Mouse (Mus musculus) c-Kit-positive CD71-negative TER-119-negative erythroid progenitor cells, embryonic 14.5 days (primary cell): Measurements from ENCODE around the gene Vps51.
"Not testable (repeated sequence)": the region's sequence is repeated elsewhere in the genome, so short reads cannot be mapped to it uniquely, and the experiment has no call there.

ENCODE experiments used
- DNase-seq: peaks from one replicate; pipeline ENCODE4 v3.0.0-alpha.2; 2013; ENCODE audit warnings: low read depth

The Vps51 gene

GRCm38 (mm10) chr19:6047154-6047898 is 29.7 kb downstream of the Vps51 start:
- DNase-seq: no peak

- peak; percentile 87 for DNase-seq
Observed at GRCm38 (mm10) chr19:6046294-6047153, 30.5 kb downstream of the Vps51 start, which contains the start of gene Syvn1. TSS of gene Syvn1 (plus strand) at chr19:6046576.

- DNase-seq: no peak
Observed at GRCm38 (mm10) chr19:6045366-6046293, 31.4 kb downstream of the Vps51 start.

- DNase-seq: not testable (repeated sequence)
Observed at GRCm38 (mm10) chr19:6044102-6044501, 32.9 kb downstream of the Vps51 start.

- DNase-seq: no peak
Observed at GRCm38 (mm10) chr19:6042293-6042692, 34.7 kb downstream of the Vps51 start.

GRCm38 (mm10) chr19:6040002-6040401 is 37.0 kb downstream of the Vps51 start:
- DNase-seq: no peak

GRCm38 (mm10) chr19:6038326-6038725 is 38.7 kb downstream of the Vps51 start:
- DNase-seq: no peak

- no peak for DNase-seq
Observed at GRCm38 (mm10) chr19:6037695-6038094, 39.3 kb downstream of the Vps51 start.

- no peak for DNase-seq
Observed at GRCm38 (mm10) chr19:6035966-6036585, 41.0 kb downstream of the Vps51 start.

- no peak for DNase-seq
Observed at GRCm38 (mm10) chr19:6030520-6031280, 46.3 kb downstream of the Vps51 start.

- no peak for DNase-seq
Observed at GRCm38 (mm10) chr19:6029426-6029825, 47.6 kb downstream of the Vps51 start.

- no peak for DNase-seq
Observed at GRCm38 (mm10) chr19:6028991-6029390, 48.0 kb downstream of the Vps51 start.

GRCm38 (mm10) chr19:6023930-6024329 is 53.1 kb downstream of the Vps51 start:
- no peak for DNase-seq

GRCm38 (mm10) chr19:6023059-6023458 is 54.0 kb downstream of the Vps51 start:
- DNase-seq: no peak

GRCm38 (mm10) chr19:6020276-6020675 is 56.8 kb downstream of the Vps51 start:
- DNase-seq: no peak

- DNase-seq: peak; percentile 88
Observed at GRCm38 (mm10) chr19:6018142-6019089, 58.6 kb downstream of the Vps51 start.
